Mouse (Mus musculus): Measurements from ENCODE around the gene Ankrd16. TPM values are rescaled to one million over a fixed set of nuclear protein-coding genes. Genes with fewer than 3 reads are reported as not detected.

Ankrd16 gene
- total RNA-seq, 2 experiments from 2014 or later: 23.3 to 42.3 TPM

Other genes with a start within 250 kb of the Ankrd16 start
- 24.5 and 31.3 TPM in 2 replicates for gene Pfkfb3, start 223.8 kb upstream of the Ankrd16 start, total RNA-seq (2015)
- gene Pfkfb3, start 223.8 kb upstream of the Ankrd16 start, total RNA-seq (2017): 22.1 and 23.0 TPM in 2 replicates
- 105 and 115 TPM in 2 replicates for gene Rbm17, start 173.7 kb upstream of the Ankrd16 start, total RNA-seq (2015)
- gene Rbm17, start 173.7 kb upstream of the Ankrd16 start, total RNA-seq (2017): 122 and 124 TPM in 2 replicates
- not detected in 2 replicates for gene Gm17490, start 151.6 kb upstream of the Ankrd16 start, total RNA-seq (2015)
- gene Gm17490, start 151.6 kb upstream of the Ankrd16 start, total RNA-seq (2017): not detected in 2 replicates
- gene Il2ra, start 135.1 kb upstream of the Ankrd16 start, total RNA-seq (2015): 0.42 and 0.75 TPM in 2 replicates
- gene Il2ra, start 135.1 kb upstream of the Ankrd16 start, total RNA-seq (2017): not detected in 2 replicates
- 13.5 and 15.4 TPM in 2 replicates for gene Il15ra, start 72.6 kb upstream of the Ankrd16 start, total RNA-seq (2015)
- gene Il15ra, start 72.6 kb upstream of the Ankrd16 start, total RNA-seq (2017): 9.3 and 11.1 TPM in 2 replicates
- 62.1 and 65.4 TPM in 2 replicates for gene Fbh1, start 294 bp upstream of the Ankrd16 start, total RNA-seq (2015)
- 73.0 and 114 TPM in 2 replicates for gene Fbh1, start 294 bp upstream of the Ankrd16 start, total RNA-seq (2017)